Mouse (Mus musculus): ENCODE results near the gene Gm10401.

Gm10401 gene

GRCm38 (mm10) chr5:115053791-115054396 is 44.2 kb downstream of the Gm10401 start:
- in situ Hi-C loops (cut with MboI; ENCODE audit: low pct_unique_long_range_greater_than_20kb in 1 of 2, low sequenced_read_pairs in 2 of 2, unreplicated experiment in 1 of 2), result no loop called here

DNA sequence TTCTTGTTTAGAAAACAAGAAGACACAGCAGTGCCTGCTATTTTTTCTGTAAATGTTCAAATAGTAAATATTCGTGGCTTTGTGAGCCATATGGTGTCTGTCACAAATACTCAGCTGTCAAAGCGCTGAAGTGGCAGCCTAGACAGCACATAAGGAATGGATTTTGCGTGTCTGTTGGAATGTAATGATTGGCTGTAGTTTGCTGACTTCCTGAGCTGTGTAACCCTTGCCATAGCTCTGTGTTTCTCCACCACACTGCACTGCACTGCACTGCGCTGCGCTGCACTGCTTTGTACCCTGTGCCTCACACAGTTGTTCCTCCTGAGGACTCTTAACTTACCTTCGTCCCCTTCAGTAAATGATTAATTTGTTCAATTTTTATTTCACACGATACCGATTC is 45.5 kb downstream of the Gm10401 start:
- in situ Hi-C loops (cut with MboI; ENCODE audit: low pct_unique_long_range_greater_than_20kb in 1 of 2, low sequenced_read_pairs in 2 of 2, unreplicated experiment in 1 of 2), result no loop called here

DNA sequence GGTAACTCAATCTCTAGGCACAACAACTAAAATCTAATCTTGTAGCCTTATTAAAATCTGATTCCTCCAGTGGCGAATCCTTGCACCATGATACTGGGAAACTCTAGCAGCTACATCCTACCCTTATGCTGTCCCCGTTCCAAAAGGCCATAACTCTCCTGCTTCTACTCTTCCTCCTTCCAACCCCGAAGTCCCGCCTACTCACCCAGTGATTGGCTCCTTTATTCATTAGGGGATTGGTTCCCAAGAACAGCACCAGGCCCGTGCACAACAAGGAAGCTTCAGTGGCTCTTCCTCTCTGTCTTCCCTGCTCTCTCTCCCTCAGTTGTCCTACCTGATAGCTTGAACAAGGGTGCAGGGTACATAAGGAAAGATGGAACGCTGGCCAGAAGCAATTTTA is 47.3 kb downstream of the Gm10401 start:
- in situ Hi-C loops (cut with MboI; ENCODE audit: low pct_unique_long_range_greater_than_20kb in 1 of 2, low sequenced_read_pairs in 2 of 2, unreplicated experiment in 1 of 2), result no loop called here

- in situ Hi-C loops (cut with MboI; ENCODE audit: low pct_unique_long_range_greater_than_20kb in 1 of 2, low sequenced_read_pairs in 2 of 2, unreplicated experiment in 1 of 2), result no loop called here
Observed at GRCm38 (mm10) chr5:115049692-115050091, 48.4 kb downstream of the Gm10401 start.

Measured in mouse embryonic stem cell (cell line).